Mouse (Mus musculus) hindbrain, postnatal 0 days (tissue): Measurements from ENCODE around the gene Thap3. TPM values are rescaled to one million over a fixed set of nuclear protein-coding genes. Genes with fewer than 3 reads are reported as not detected.
"Not testable (repeated sequence)": the region's sequence is repeated elsewhere in the genome, so short reads cannot be mapped to it uniquely, and the experiment has no call there.

Experiments
- ATAC-seq: fragments of 200-750 bp; cut with Nextera tagmentation; 2 replicates; pipeline ENCODE4 v1.8.0; 2017; ENCODE audit warnings: mild to moderate bottlenecking, moderate TSS enrichment, moderate library complexity
- DNase-seq: peaks from one replicate; pipeline ENCODE4 v3.0.0-alpha.2; 2015; ENCODE audit warnings: low spot score
- H3K27ac ChIP-seq: fragments of 300-500 bp; sonication (generic); 2 replicates; pipeline ENCODE4 v1.5.1; 2014; ENCODE audit warnings: mild to moderate bottlenecking
- H3K27me3 ChIP-seq: fragments of 300-500 bp; sonication (generic); 2 replicates; pipeline ENCODE4 v1.6.1; 2014; ENCODE audit warnings: low read length, mixed read lengths; ENCODE audit not compliant: insufficient read depth
- H3K36me3 ChIP-seq: fragments of 300-500 bp; sonication (generic); 2 replicates; pipeline ENCODE4 v1.6.1; 2014; ENCODE audit warnings: low read length, mixed read lengths; ENCODE audit not compliant: insufficient read depth
- H3K4me1 ChIP-seq: fragments of 300-500 bp; sonication (generic); 2 replicates; pipeline ENCODE4 v1.6.1; 2014; ENCODE audit warnings: antibody characterized with exemption, low read length, mixed read lengths; ENCODE audit not compliant: insufficient read depth
- H3K4me2 ChIP-seq: fragments of 300-500 bp; sonication (generic); 2 replicates; pipeline ENCODE4 v1.6.1; 2014; ENCODE audit warnings: low read depth, mild to moderate bottlenecking, low read length, moderate library complexity, mixed read lengths
- H3K4me3 ChIP-seq: fragments of 300-500 bp; sonication (generic); 2 replicates; pipeline ENCODE4 v1.5.1; 2014; ENCODE audit warnings: low read length
- H3K9ac ChIP-seq: fragments of 300-500 bp; sonication (generic); replicated peaks from 2 replicates; pipeline ENCODE4 v1.6.1; 2014; ENCODE audit warnings: mild to moderate bottlenecking, low read length, moderate library complexity, mixed read lengths
- H3K9me3 ChIP-seq: fragments of 300-500 bp; sonication (generic); 2 replicates; pipeline ENCODE4 v1.6.1; 2016; ENCODE audit warnings: low read length, mixed read lengths
- CTCF ChIP-seq: IDR thresholded peaks from 2 replicates; pipeline ENCODE4 v1.5.1; 2016; ENCODE audit warnings: antibody characterized with exemption, control low read depth, low read depth
- WGBS: fragments of 180-500 bp; shearing (Covaris S2); extraction: QIAGEN DNeasy Blood & Tissue Kit; methylation state at CpG from one replicate; pipeline ENCODE4 v1.1.7; 2014; 5-methylcytosine and 5-hydroxymethylcytosine counted together
- polyA plus RNA-seq: library from polyadenylated mRNA; unstranded; fragments of >200 nt; fragmentation: Nextera tagmentation; extraction: Ambion mirVana; gene quantifications from 2 replicates; pipeline ENCODE4 v1.2.1, GENCODE M21; 2015
- total RNA-seq: library from RNA; depleted of rRNA; stranded (reverse); fragments of >200 nt; gene quantifications from 2 replicates; pipeline ENCODE4 v1.2.3, GENCODE M21; 2014; rRNA removed

Thap3 gene
- 12.1 and 14.9 TPM in 2 replicates for total RNA-seq
- polyA plus RNA-seq, result 42.1 and 47.3 TPM in 2 replicates

DNA sequence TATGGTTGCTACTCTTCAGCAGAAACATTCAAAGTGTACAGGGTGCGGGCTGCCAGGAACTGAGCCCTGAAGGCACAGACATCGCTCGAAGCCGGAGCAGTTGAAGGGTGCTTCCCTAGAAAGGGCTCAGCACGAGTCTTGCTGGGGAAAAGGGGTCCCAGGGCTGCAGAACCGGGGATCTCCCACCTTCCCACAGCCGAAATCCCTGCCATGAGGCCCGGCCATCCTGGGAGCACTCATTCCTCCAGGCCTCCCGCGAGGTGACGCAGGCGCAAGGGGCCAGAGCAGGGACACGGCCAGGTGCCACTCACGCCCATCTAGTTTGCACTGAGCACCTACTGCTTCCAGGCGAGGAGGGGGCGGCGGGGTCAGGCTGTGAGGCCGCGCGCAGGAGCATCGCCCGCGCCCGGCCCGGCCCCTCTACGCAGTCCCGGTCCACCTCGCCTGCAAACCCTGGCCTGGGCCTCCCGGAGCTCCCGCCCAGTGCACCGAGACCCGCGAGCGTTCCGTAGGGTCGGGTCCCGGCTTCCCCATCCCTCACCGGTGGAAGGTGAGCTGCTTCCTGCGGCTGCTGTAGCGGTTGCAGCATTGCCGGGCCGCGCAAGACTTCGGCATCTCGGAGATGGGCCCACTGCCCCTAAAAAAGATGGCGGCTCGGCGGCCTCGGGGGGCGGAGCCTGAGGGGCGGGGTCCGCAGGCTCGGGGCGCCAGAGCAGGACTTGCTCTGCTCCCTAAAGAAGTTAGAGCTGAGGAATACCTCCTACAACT is at the start of gene Thap3:
TSS of gene Thap3 (minus strand) at position 656 of the 768 bp plus-strand sequence.
- peak within 1 kb of the TSS; percentile 76 for H3K4me3 ChIP-seq
- H3K27ac ChIP-seq, result peak within 1 kb of the TSS; percentile 88
- no peaks in the 10 kb centered on the region for H3K27me3 ChIP-seq
- peaks cover 11% of the 10 kb centered on the region for H3K4me1 ChIP-seq
- H3K36me3 ChIP-seq, result peaks cover 23% of the 10 kb centered on the region; the same call in 1 of the 2 replicates
- ATAC-seq, result peak; percentile 73
- DNase-seq, result peak; percentile 83
- WGBS, result under 1% methylated on average over 49 of the region's 54 CpGs
- peak within 1 kb of the TSS; percentile 91 for H3K9ac ChIP-seq
- peak within 1 kb of the TSS; percentile 86 for H3K4me2 ChIP-seq
- H3K9me3 ChIP-seq, result no peaks in the 10 kb centered on the region
- no peak for TF ChIP-seq CTCF

DNA sequence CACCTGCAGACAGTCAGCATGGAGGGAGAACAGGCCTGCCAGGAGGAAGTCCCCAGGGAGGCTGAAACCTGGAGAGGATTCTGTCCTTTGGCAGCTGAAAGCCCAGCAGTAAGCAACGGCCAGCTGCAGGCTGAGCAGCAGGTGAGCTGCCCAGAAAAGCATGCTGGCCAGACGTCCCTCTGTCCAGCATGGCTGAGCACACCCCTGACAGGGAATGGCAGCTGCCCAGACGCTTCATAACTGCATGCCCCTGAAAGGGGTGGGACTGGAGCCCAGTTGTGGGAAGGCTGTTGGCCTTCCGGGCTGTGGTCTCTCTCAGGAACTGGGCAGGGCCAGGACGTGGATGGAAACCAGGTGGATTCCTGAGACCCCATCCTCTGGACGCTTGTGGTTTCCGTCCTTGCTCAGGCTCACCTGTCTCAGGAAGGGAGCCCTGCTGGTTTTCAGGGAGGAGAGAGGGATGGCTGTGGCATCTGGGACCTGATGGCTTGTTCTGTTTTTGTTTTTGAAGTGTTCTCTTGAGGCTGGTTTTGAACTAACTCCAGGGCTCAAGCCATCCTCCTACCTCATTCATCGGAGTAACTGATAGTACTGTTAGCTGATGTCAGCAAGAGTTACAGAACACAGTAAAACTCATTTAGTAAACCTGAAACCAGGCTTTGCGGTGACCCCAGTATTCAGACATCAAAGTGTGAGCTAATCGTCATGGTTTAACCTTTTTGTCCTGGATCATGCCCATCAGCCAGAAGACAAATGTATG is 49.6 kb upstream of the Thap3 start, which contains the start of gene Tas1r1:
TSS of gene Tas1r1 (minus strand) at position 344 of the 760 bp plus-strand sequence.
- peak within 1 kb of the TSS; percentile 80 for H3K4me3 ChIP-seq
- ATAC-seq (no peak), DNase-seq (peak; percentile 21)
- no peak for TF ChIP-seq CTCF
- peak within 1 kb of the TSS; percentile 86 for H3K4me2 ChIP-seq
- no peaks in the 10 kb centered on the region for H3K27me3 ChIP-seq
- peaks cover 7% of the 10 kb centered on the region; the same call in 1 of the 2 replicates for H3K4me1 ChIP-seq
- H3K36me3 ChIP-seq, result peaks cover 25% of the 10 kb centered on the region
- H3K27ac ChIP-seq, result peak within 1 kb of the TSS; percentile 17; the same call in 1 of the 2 replicates
- WGBS, result 49% methylated on average over 10 of the region's 10 CpGs
- H3K9me3 ChIP-seq, result no peaks in the 10 kb centered on the region
- peak within 1 kb of the TSS; percentile 70 for H3K9ac ChIP-seq

DNA sequence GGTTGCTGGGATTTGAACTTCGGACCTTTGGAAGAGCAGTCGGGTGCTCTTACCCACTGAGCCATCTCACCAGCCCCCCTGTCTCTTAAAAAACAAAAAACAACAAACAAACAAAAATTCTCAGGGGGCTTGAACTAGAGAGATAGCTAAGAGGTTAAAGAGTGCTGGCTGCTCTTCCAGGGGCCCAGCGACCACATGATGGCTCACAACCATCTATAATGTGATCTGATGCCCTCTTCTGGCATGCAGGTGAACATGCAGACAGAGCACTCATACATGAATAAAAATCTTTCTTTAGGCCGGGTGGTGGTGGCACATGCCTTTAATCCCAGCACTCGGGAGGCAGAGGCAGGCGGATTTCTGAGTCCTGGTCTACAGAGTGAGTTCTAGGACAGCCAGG is 47.7 kb upstream of the Thap3 start:
- TF ChIP-seq CTCF, result peak; percentile 40; the same call in 1 of the 2 replicates
- ATAC-seq, H3K9me3 ChIP-seq, H3K4me2 ChIP-seq, H3K9ac ChIP-seq, DNase-seq, H3K27me3 ChIP-seq, H3K36me3 ChIP-seq, H3K4me1 ChIP-seq, H3K27ac ChIP-seq, H3K4me3 ChIP-seq: not testable (repeated sequence)
- 89% methylated on average over 6 of the region's 6 CpGs for WGBS

DNA sequence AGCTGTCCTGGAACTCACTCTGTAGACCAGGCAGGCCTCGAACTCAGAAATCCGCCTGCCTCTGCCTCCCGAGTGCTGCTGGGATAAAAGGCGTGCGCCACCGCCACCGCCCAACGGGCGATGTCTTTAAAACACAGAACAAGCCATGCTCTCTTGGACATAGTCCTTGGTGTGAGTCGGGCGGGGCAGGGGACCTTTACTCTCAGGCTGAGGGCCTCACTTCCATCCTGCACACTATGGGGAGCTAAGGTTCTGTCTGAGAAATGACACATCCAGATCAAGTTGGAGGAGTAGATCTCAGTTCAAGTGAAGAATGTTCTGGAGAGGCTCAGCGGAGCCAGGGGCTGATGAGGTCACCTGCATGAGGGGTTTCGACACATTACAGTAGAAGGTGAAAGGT is 44.1 kb upstream of the Thap3 start:
- H3K4me1 ChIP-seq, result peaks cover 9% of the 10 kb centered on the region
- no peak overlapping the region for H3K27ac ChIP-seq
- no peaks in the 10 kb centered on the region for H3K36me3 ChIP-seq
- H3K9me3 ChIP-seq, result no peaks in the 10 kb centered on the region
- no peak for DNase-seq
- H3K4me2 ChIP-seq, result no peak overlapping the region
- no peak for TF ChIP-seq CTCF
- H3K4me3 ChIP-seq, result no peak overlapping the region
- no peak for ATAC-seq
- no peak overlapping the region for H3K9ac ChIP-seq
- 90% methylated on average over 13 of the region's 13 CpGs for WGBS
- H3K27me3 ChIP-seq, result no peaks in the 10 kb centered on the region

DNA sequence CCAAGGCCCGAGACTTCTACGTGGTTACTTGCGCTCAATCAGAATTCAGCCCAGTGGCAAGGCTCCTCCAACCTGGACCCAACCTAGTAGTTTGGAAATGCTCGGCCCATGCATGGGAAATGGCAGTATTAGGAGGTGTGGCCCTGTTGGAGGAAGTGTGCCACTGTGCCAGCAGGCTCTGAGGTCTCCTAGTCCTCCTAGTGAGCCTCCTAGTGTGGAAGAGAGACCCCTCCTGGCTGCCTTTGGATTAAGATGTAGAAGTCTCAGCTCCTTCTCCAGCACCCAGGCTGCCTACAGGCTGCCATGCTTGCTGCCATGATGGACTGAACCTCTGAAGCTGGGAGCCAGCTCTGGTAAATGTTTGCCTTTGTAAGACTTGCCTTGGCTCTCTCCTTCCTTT is 41.2 kb upstream of the Thap3 start:
- WGBS, result 36% methylated on average over 4 of the region's 4 CpGs
- peaks cover 25% of the 10 kb centered on the region for H3K4me1 ChIP-seq
- H3K9me3 ChIP-seq, result no peaks in the 10 kb centered on the region
- H3K27ac ChIP-seq, result no peak overlapping the region
- peak overlapping the region; percentile 30 for H3K4me2 ChIP-seq
- H3K9ac ChIP-seq, result no peak overlapping the region
- no peaks in the 10 kb centered on the region for H3K27me3 ChIP-seq
- peak; percentile 42 for TF ChIP-seq CTCF
- no peak overlapping the region for H3K4me3 ChIP-seq
- DNase-seq (peak; percentile 66), ATAC-seq (no peak)
- H3K36me3 ChIP-seq, result no peaks in the 10 kb centered on the region

DNA sequence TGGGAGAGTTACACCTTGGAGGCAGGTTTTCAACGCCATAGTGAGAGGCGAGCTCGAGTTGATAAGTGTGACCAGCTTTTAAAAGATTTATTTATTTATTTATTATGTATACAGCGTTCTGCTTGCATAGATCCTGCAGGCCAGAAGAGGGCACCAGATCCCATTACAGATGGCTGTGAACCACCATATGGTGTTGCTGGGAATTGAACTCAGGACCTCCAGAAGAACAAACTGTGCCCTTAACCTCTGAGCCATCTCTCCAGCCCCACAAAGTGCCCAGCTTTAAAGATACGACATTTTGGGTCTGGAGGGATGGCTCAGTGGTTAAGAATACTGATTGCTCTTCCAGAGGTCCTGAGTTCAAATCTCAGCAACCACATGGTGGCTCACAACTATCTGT is 40.3 kb upstream of the Thap3 start:
- Histone ChIP-seq H3K4me3 (no peak overlapping the region; the same call in 1 of the 2 replicates), H3K27ac (no peak overlapping the region), H3K9me3 (no peaks in the 10 kb centered on the region), H3K27me3 (no peaks in the 10 kb centered on the region), H3K36me3 (no peaks in the 10 kb centered on the region), H3K4me1 (peaks cover 25% of the 10 kb centered on the region), H3K4me2 (peak overlapping the region; percentile 96), H3K9ac (no peak overlapping the region)
- DNase-seq (no peak), ATAC-seq (no peak)
- TF ChIP-seq CTCF, result peak; percentile 56
- 34% methylated on average over 5 of the region's 5 CpGs for WGBS
